Mouse (Mus musculus): ENCODE results near the gene Cnot6.

- no peak for TF ChIP-seq POLR2A (IDR thresholded peaks at IDR 0.05; ENCODE audit: borderline replicate concordance, extremely low read depth, insufficient read depth, insufficient read length, poor library complexity, severe bottlenecking)
- TF ChIP-seq CTCF (IDR thresholded peaks at IDR 0.05; ENCODE audit: borderline replicate concordance, extremely low read depth, insufficient read depth, insufficient read length) = no peak
Measured at GRCm38 (mm10) chr11:49664262-49665140, 48.0 kb downstream of the Cnot6 start.
